Mouse (Mus musculus) lung, postnatal 0 days (tissue): ENCODE data around the gene Gm16867.
"Not testable (repeated sequence)": the region's sequence is repeated elsewhere in the genome, so short reads cannot be mapped to it uniquely, and the experiment has no call there.

ENCODE experiments used
- CTCF ChIP-seq: IDR thresholded peaks from 2 replicates; pipeline ENCODE4 v1.5.1; 2016; ENCODE audit warnings: antibody characterized with exemption, mild to moderate bottlenecking
- EP300 ChIP-seq: IDR thresholded peaks from 2 replicates; pipeline ENCODE4 v1.6.1; 2016; ENCODE audit warnings: antibody characterized with exemption, mild to moderate bottlenecking, control low read depth

GRCm38 (mm10) chr14:69520810-69521209 lies 17.6 kb upstream of the Gm16867 start:
- TF ChIP-seq CTCF, EP300: not testable (repeated sequence)
